Mouse (Mus musculus): ENCODE results near the gene Ptprd. TPM values are rescaled to one million over a fixed set of nuclear protein-coding genes. Genes with fewer than 3 reads are reported as not detected.

Gene Ptprd
- polyA plus RNA-seq, 1 experiment from 2014 or later, result 10.4 TPM

GRCm38 (mm10) chr4:77050536-77051207 is 1161.1 kb downstream of the Ptprd start:
- Histone ChIP-seq H3K4me3 (no peak overlapping the region), H3K9ac (no peak overlapping the region), H3K9me3 (no peaks in the 10 kb centered on the region), H3K27me3 (replicated peaks) (no peaks in the 10 kb centered on the region), H3K36me3 (no peaks in the 10 kb centered on the region), H3K27ac (replicated peaks) (no peak overlapping the region), H3K4me1 (no peaks in the 10 kb centered on the region), H3K4me2 (no peak overlapping the region)
- 50% methylated on average over 6 of the region's 6 CpGs for WGBS
- ATAC-seq (ENCODE audit: extremely low read depth, insufficient number of reproducible peaks, low FRiP score, low TSS enrichment), result no peak

GRCm38 (mm10) chr4:77004483-77004882 is 1207.3 kb downstream of the Ptprd start:
- Histone ChIP-seq H3K4me2 (no peak overlapping the region), H3K9ac (no peak overlapping the region), H3K9me3 (no peaks in the 10 kb centered on the region), H3K4me1 (peaks cover 4% of the 10 kb centered on the region; the same call in 1 of the 2 replicates), H3K27ac (replicated peaks) (no peak overlapping the region), H3K4me3 (no peak overlapping the region), H3K27me3 (replicated peaks) (no peaks in the 10 kb centered on the region), H3K36me3 (no peaks in the 10 kb centered on the region)
- 37% methylated on average over 1 of the region's 1 CpGs for WGBS
- ATAC-seq (ENCODE audit: extremely low read depth, insufficient number of reproducible peaks, low FRiP score, low TSS enrichment), result no peak

GRCm38 (mm10) chr4:76996172-76996571 is 1215.6 kb downstream of the Ptprd start:
- no peaks in the 10 kb centered on the region for H3K27me3 ChIP-seq (replicated peaks)
- no peak overlapping the region for H3K4me2 ChIP-seq
- WGBS, result 77% methylated on average over 4 of the region's 4 CpGs
- ATAC-seq (ENCODE audit: extremely low read depth, insufficient number of reproducible peaks, low FRiP score, low TSS enrichment), result no peak
- no peaks in the 10 kb centered on the region for H3K9me3 ChIP-seq
- no peak overlapping the region for H3K4me3 ChIP-seq
- H3K4me1 ChIP-seq, result no peaks in the 10 kb centered on the region
- no peak overlapping the region for H3K27ac ChIP-seq (replicated peaks)
- H3K9ac ChIP-seq, result no peak overlapping the region
- no peaks in the 10 kb centered on the region for H3K36me3 ChIP-seq

GRCm38 (mm10) chr4:76989961-76990360 is 1221.8 kb downstream of the Ptprd start:
- Histone ChIP-seq H3K4me2 (no peak overlapping the region), H3K9me3 (no peaks in the 10 kb centered on the region), H3K4me1 (no peaks in the 10 kb centered on the region), H3K27ac (replicated peaks) (no peak overlapping the region), H3K27me3 (replicated peaks) (no peaks in the 10 kb centered on the region), H3K36me3 (no peaks in the 10 kb centered on the region), H3K4me3 (no peak overlapping the region), H3K9ac (no peak overlapping the region)
- 84% methylated on average over 1 of the region's 1 CpGs for WGBS
- no peak for ATAC-seq (ENCODE audit: extremely low read depth, insufficient number of reproducible peaks, low FRiP score, low TSS enrichment)

- no peak overlapping the region for H3K4me2 ChIP-seq
- no peak for ATAC-seq (ENCODE audit: extremely low read depth, insufficient number of reproducible peaks, low FRiP score, low TSS enrichment)
- H3K9ac ChIP-seq, result no peak overlapping the region
- H3K4me3 ChIP-seq, result no peak overlapping the region
- H3K36me3 ChIP-seq, result no peaks in the 10 kb centered on the region
- H3K9me3 ChIP-seq, result no peaks in the 10 kb centered on the region
- WGBS, result 78% methylated on average over 3 of the region's 3 CpGs
- H3K27me3 ChIP-seq (replicated peaks), result no peaks in the 10 kb centered on the region
- H3K4me1 ChIP-seq, result no peaks in the 10 kb centered on the region
- no peak overlapping the region for H3K27ac ChIP-seq (replicated peaks)
Observed at GRCm38 (mm10) chr4:76977056-76977809, 1234.5 kb downstream of the Ptprd start.

- H3K4me1 ChIP-seq, result no peaks in the 10 kb centered on the region
- H3K36me3 ChIP-seq, result no peaks in the 10 kb centered on the region
- no peak overlapping the region for H3K4me2 ChIP-seq
- 45% methylated on average over 3 of the region's 3 CpGs for WGBS
- no peaks in the 10 kb centered on the region for H3K27me3 ChIP-seq (replicated peaks)
- ATAC-seq (ENCODE audit: extremely low read depth, insufficient number of reproducible peaks, low FRiP score, low TSS enrichment), result no peak
- H3K9me3 ChIP-seq, result no peaks in the 10 kb centered on the region
- no peak overlapping the region for H3K27ac ChIP-seq (replicated peaks)
- no peak overlapping the region for H3K9ac ChIP-seq
- H3K4me3 ChIP-seq, result no peak overlapping the region
Observed at GRCm38 (mm10) chr4:76948251-76948650, 1263.5 kb downstream of the Ptprd start.

GRCm38 (mm10) chr4:76941382-76942360 is 1270.1 kb downstream of the Ptprd start:
- H3K9ac ChIP-seq, result no peak overlapping the region
- no peaks in the 10 kb centered on the region for H3K4me1 ChIP-seq
- no peaks in the 10 kb centered on the region for H3K36me3 ChIP-seq
- no peak overlapping the region for H3K27ac ChIP-seq (replicated peaks)
- ATAC-seq (ENCODE audit: extremely low read depth, insufficient number of reproducible peaks, low FRiP score, low TSS enrichment), result no peak
- H3K4me3 ChIP-seq, result no peak overlapping the region
- no peaks in the 10 kb centered on the region for H3K27me3 ChIP-seq (replicated peaks)
- no peak overlapping the region for H3K4me2 ChIP-seq
- H3K9me3 ChIP-seq, result no peaks in the 10 kb centered on the region
- 80% methylated on average over 6 of the region's 6 CpGs for WGBS

- H3K4me1 ChIP-seq, result no peaks in the 10 kb centered on the region
- H3K4me2 ChIP-seq, result no peak overlapping the region
- no peak for ATAC-seq (ENCODE audit: extremely low read depth, insufficient number of reproducible peaks, low FRiP score, low TSS enrichment)
Observed at GRCm38 (mm10) chr4:76931559-76931958, 1280.2 kb downstream of the Ptprd start.

GRCm38 (mm10) chr4:76913532-76914150 is 1298.1 kb downstream of the Ptprd start:
- Histone ChIP-seq H3K4me1 (no peaks in the 10 kb centered on the region), H3K4me3 (no peak overlapping the region), H3K9ac (no peak overlapping the region), H3K4me2 (no peak overlapping the region), H3K9me3 (no peaks in the 10 kb centered on the region), H3K36me3 (no peaks in the 10 kb centered on the region), H3K27me3 (replicated peaks) (no peaks in the 10 kb centered on the region), H3K27ac (replicated peaks) (no peak overlapping the region)
- 67% methylated on average over 5 of the region's 5 CpGs for WGBS
- no peak for ATAC-seq (ENCODE audit: extremely low read depth, insufficient number of reproducible peaks, low FRiP score, low TSS enrichment)

More at GRCm38 (mm10) chr4:76931559-76931958, 1280.2 kb downstream of the Ptprd start:
- Histone ChIP-seq H3K27me3 (replicated peaks) (no peaks in the 10 kb centered on the region), H3K9me3 (no peaks in the 10 kb centered on the region), H3K4me3 (no peak overlapping the region), H3K9ac (no peak overlapping the region), H3K27ac (replicated peaks) (no peak overlapping the region), H3K36me3 (no peaks in the 10 kb centered on the region)
- 61% methylated on average over 2 of the region's 2 CpGs for WGBS

GRCm38 (mm10) chr4:76901692-76902091 is 1310.1 kb downstream of the Ptprd start:
- no peaks in the 10 kb centered on the region for H3K4me1 ChIP-seq
- H3K27me3 ChIP-seq (replicated peaks), result no peaks in the 10 kb centered on the region
- no peaks in the 10 kb centered on the region for H3K9me3 ChIP-seq
- no peak overlapping the region for H3K27ac ChIP-seq (replicated peaks)
- no peak overlapping the region for H3K4me2 ChIP-seq
- H3K9ac ChIP-seq, result no peak overlapping the region
- no peak for ATAC-seq (ENCODE audit: extremely low read depth, insufficient number of reproducible peaks, low FRiP score, low TSS enrichment)
- WGBS, result 13% methylated on average over 1 of the region's 1 CpGs
- no peaks in the 10 kb centered on the region for H3K36me3 ChIP-seq
- H3K4me3 ChIP-seq, result no peak overlapping the region

- WGBS, result 79% methylated on average over 1 of the region's 1 CpGs
- no peaks in the 10 kb centered on the region for H3K36me3 ChIP-seq
- H3K27ac ChIP-seq (replicated peaks), result no peak overlapping the region
- ATAC-seq (ENCODE audit: extremely low read depth, insufficient number of reproducible peaks, low FRiP score, low TSS enrichment), result no peak
- no peak overlapping the region for H3K4me2 ChIP-seq
- H3K9me3 ChIP-seq, result no peaks in the 10 kb centered on the region
- H3K27me3 ChIP-seq (replicated peaks), result no peaks in the 10 kb centered on the region
- H3K4me3 ChIP-seq, result no peak overlapping the region
- no peak overlapping the region for H3K9ac ChIP-seq
- H3K4me1 ChIP-seq, result no peaks in the 10 kb centered on the region
Observed at GRCm38 (mm10) chr4:76889669-76890068, 1322.1 kb downstream of the Ptprd start.
